Mouse (Mus musculus) G1E-ER4 (cell line): ENCODE results near the gene Gmds. TPM values are rescaled to one million over a fixed set of nuclear protein-coding genes. Genes with fewer than 3 reads are reported as not detected.

Experiments
- GATA1 ChIP-seq: IDR thresholded peaks from one replicate; pipeline ENCODE4 v1.8.0; 2012; ENCODE audit warnings: low read length, inconsistent platforms
- polyA plus RNA-seq: library from polyadenylated mRNA; stranded (reverse); fragments of >175 nt; gene quantifications from 2 replicates; pipeline ENCODE4 v1.2.3, GENCODE M21; 2012

The Gmds gene
- polyA plus RNA-seq, 1 experiment: 56.1 TPM

- TF ChIP-seq GATA1: no peak
Observed at GRCm38 (mm10) chr13:32294416-32295195, 43.9 kb downstream of the Gmds start.

- TF ChIP-seq GATA1: no peak
Observed at GRCm38 (mm10) chr13:32272937-32273496, 65.5 kb downstream of the Gmds start.

- TF ChIP-seq GATA1: no peak
Observed at GRCm38 (mm10) chr13:32269757-32270156, 68.8 kb downstream of the Gmds start.

- TF ChIP-seq GATA1: no peak
Observed at GRCm38 (mm10) chr13:32269261-32269660, 69.3 kb downstream of the Gmds start.

- no peak for TF ChIP-seq GATA1
Observed at GRCm38 (mm10) chr13:32268284-32268683, 70.3 kb downstream of the Gmds start.

GRCm38 (mm10) chr13:32267184-32267775, 71.3 kb downstream of the Gmds start:
- no peak for TF ChIP-seq GATA1

GRCm38 (mm10) chr13:32266721-32267120, 71.8 kb downstream of the Gmds start:
- no peak for TF ChIP-seq GATA1

- TF ChIP-seq GATA1: no peak
Observed at GRCm38 (mm10) chr13:32256121-32256520, 82.4 kb downstream of the Gmds start.

GRCm38 (mm10) chr13:32252276-32252675, 86.3 kb downstream of the Gmds start:
- TF ChIP-seq GATA1: no peak

GRCm38 (mm10) chr13:32242200-32242599, 96.3 kb downstream of the Gmds start:
- TF ChIP-seq GATA1: no peak

GRCm38 (mm10) chr13:32236269-32236678, 102.3 kb downstream of the Gmds start:
- TF ChIP-seq GATA1: no peak

GRCm38 (mm10) chr13:32235046-32235445, 103.5 kb downstream of the Gmds start:
- no peak for TF ChIP-seq GATA1

- no peak for TF ChIP-seq GATA1
Observed at GRCm38 (mm10) chr13:32234019-32234418, 104.5 kb downstream of the Gmds start.

- no peak for TF ChIP-seq GATA1
Observed at GRCm38 (mm10) chr13:32232391-32232790, 106.1 kb downstream of the Gmds start.

- TF ChIP-seq GATA1: no peak
Observed at GRCm38 (mm10) chr13:32231956-32232355, 106.6 kb downstream of the Gmds start.

GRCm38 (mm10) chr13:32227874-32228562, 110.5 kb downstream of the Gmds start:
- no peak for TF ChIP-seq GATA1
